Mouse (Mus musculus) hindbrain, embryonic 13.5 days (tissue): ENCODE measurements at regions not wholly inside any gene's neighbourhood (a gene's known extent, or its start where the extent isn't known, plus 50 kb on each side); places are given as distances from the start of the nearest gene placed in this dataset.

ENCODE experiments used
- ATAC-seq: fragments of 200-750 bp; cut with Nextera tagmentation; 2 replicates; pipeline ENCODE4 v1.8.0; 2017; ENCODE audit warnings: moderate TSS enrichment; ENCODE audit not compliant: low FRiP score
- H3K27ac ChIP-seq: fragments of 300-500 bp; sonication (generic); 2 replicates; pipeline ENCODE4 v1.5.1; 2015; ENCODE audit warnings: inconsistent platforms, mild to moderate bottlenecking, moderate library complexity
- H3K27me3 ChIP-seq: fragments of 300-500 bp; sonication (generic); 2 replicates; pipeline ENCODE4 v1.6.1; 2015; ENCODE audit warnings: mild to moderate bottlenecking, inconsistent platforms
- H3K36me3 ChIP-seq: fragments of 300-500 bp; sonication (generic); 2 replicates; pipeline ENCODE4 v1.6.1; 2015; ENCODE audit warnings: mild to moderate bottlenecking, inconsistent platforms
- H3K4me1 ChIP-seq: fragments of 300-500 bp; sonication (generic); replicated peaks from 2 replicates; pipeline ENCODE4 v1.6.1; 2015; ENCODE audit warnings: inconsistent platforms
- H3K4me2 ChIP-seq: fragments of 300-500 bp; sonication (generic); 2 replicates; pipeline ENCODE4 v1.6.1; 2015; ENCODE audit warnings: inconsistent platforms, mild to moderate bottlenecking, moderate library complexity
- H3K4me3 ChIP-seq: fragments of 300-500 bp; sonication (generic); 2 replicates; pipeline ENCODE4 v1.5.1; 2015; ENCODE audit warnings: mild to moderate bottlenecking, inconsistent platforms
- H3K9ac ChIP-seq: fragments of 300-500 bp; sonication (generic); 2 replicates; pipeline ENCODE4 v1.6.1; 2015; ENCODE audit warnings: mild to moderate bottlenecking, inconsistent platforms
- H3K9me3 ChIP-seq: fragments of 300-500 bp; sonication (generic); 2 replicates; pipeline ENCODE4 v1.6.1; 2016; ENCODE audit warnings: inconsistent platforms
- WGBS: fragments of 180-500 bp; shearing (Covaris S2); methylation state at CpG from one replicate; pipeline ENCODE4 v1.1.7; 2015; 5-methylcytosine and 5-hydroxymethylcytosine counted together

DNA sequence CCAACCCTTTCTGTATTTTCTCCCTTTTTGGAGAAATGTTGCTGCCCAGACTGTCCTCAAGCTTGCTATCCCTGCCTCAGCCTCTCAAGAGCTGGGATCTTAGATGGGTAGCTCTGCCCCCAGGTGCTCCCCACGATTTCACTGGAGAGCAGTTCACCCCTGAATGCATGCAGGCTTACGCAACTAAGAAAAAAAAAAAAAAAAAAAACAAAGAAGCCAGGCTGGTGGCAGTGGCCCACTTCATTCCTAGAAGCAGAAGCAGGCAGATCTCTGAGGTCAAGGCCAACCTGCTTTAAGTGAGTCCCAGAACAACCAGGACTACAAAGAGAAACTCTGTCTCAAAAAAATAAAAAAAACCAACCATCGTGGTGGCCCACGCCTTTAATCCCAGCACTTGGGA, 51.2 kb upstream of the Fbxo11 start:
- H3K4me1 ChIP-seq = no peaks in the 10 kb centered on the region
- no peaks in the 10 kb centered on the region for H3K36me3 ChIP-seq
- H3K9me3 ChIP-seq = no peaks in the 10 kb centered on the region
- 93% methylated on average over 4 of the region's 4 CpGs for WGBS
- ATAC-seq = no peak
- H3K9ac ChIP-seq = no peak overlapping the region
- no peak overlapping the region for H3K4me2 ChIP-seq
- H3K4me3 ChIP-seq = no peak overlapping the region
- no peaks in the 10 kb centered on the region for H3K27me3 ChIP-seq
- no peak overlapping the region for H3K27ac ChIP-seq

DNA sequence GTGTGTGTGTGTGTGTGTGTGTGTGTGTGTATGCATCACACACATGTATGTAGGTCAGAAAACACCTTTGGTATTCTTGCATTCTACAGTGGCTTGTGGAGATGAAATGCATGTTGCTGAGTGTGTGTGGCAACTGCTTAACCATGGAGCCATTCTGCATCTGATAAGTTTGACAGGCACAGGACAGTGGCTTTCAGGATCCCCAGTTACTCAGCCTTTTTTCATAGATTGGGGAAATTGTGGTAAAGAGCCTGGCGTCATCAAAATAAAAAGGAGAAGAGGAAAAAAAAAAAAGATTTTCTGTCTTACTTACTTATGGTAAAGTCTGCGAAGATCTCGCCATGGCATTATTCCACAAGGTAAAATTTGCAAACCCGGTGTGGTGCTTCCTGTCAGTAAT, 53.6 kb upstream of the Fbxo11 start:
- Histone ChIP-seq H3K4me2 (no peak overlapping the region), H3K4me3 (no peak overlapping the region), H3K36me3 (no peaks in the 10 kb centered on the region), H3K9me3 (no peaks in the 10 kb centered on the region), H3K27me3 (no peaks in the 10 kb centered on the region), H3K9ac (no peak overlapping the region), H3K4me1 (no peaks in the 10 kb centered on the region), H3K27ac (no peak overlapping the region)
- no peak for ATAC-seq
- 89% methylated on average over 4 of the region's 4 CpGs for WGBS

DNA sequence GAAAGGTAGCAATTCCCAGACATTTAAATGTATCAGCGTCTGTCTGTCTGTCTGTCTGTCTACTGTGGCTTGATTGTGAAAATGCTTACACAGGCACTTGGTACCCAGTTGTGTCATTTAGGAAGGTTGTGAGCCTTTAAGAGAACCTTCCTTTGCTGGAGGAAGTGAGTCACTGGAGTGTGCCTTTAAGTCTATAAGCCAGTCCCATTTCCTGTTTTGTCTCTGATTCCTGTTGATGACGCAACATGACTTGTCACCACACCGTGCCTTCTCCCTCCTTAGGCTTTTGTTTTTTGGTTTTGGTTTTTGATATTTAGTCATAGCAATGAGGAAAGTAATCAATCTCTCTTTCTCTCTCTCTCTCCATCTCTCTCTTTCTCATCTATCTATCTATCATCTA, 58.6 kb upstream of the Fbxo11 start:
- H3K27me3 ChIP-seq = no peaks in the 10 kb centered on the region
- H3K4me1 ChIP-seq = no peaks in the 10 kb centered on the region
- no peak overlapping the region for H3K9ac ChIP-seq
- H3K27ac ChIP-seq = no peak overlapping the region
- no peak overlapping the region for H3K4me3 ChIP-seq
- H3K36me3 ChIP-seq = no peaks in the 10 kb centered on the region
- no peaks in the 10 kb centered on the region for H3K9me3 ChIP-seq
- ATAC-seq = no peak
- no peak overlapping the region for H3K4me2 ChIP-seq
- 90% methylated on average over 3 of the region's 3 CpGs for WGBS

DNA sequence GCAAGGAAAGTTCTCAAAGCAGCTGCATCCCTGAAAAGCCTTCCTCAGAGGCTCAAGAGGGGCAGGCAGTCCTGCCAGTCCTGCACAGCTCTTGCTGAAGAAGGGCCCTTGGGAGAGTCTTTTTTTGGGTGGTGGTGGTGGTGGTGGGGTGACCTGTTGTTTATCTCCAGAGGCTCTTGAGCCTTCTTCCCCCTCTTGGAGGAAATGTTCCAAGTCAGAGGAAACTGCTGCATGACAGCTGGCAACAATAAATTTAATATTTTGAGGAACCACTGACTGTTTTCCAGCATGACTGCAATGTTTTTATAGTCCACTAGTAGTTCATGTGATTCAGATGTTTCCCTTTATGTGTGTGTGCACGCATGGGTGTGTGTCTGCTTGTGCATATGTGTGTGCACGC, 62.0 kb upstream of the Fbxo11 start:
- Histone ChIP-seq H3K27me3 (no peaks in the 10 kb centered on the region), H3K9ac (no peak overlapping the region), H3K27ac (no peak overlapping the region), H3K36me3 (no peaks in the 10 kb centered on the region), H3K9me3 (no peaks in the 10 kb centered on the region), H3K4me3 (no peak overlapping the region), H3K4me1 (no peaks in the 10 kb centered on the region), H3K4me2 (no peak overlapping the region)
- ATAC-seq = no peak
- WGBS = 90% methylated on average over 2 of the region's 2 CpGs

DNA sequence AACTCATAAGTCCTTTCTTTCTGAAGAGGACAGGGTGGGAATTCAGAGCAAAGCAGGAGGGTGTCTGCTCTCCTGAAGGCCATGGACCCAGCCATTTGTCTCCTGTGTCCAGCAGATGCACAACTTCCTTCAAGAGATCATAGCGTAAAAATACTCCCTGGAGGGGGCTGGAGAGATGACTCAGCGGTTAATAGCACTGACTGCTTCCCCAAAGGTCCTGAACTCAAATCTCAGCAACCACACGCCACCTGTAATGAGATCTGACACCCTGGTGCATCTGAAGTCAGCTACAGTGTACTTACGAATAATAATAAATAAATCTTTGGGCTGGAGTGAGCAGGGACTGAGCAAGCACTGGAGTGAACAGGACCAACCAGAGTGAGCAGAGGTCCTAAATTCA, 66.2 kb upstream of the Fbxo11 start:
- no peak overlapping the region for H3K9ac ChIP-seq
- ATAC-seq = no peak
- H3K4me2 ChIP-seq = no peak overlapping the region
- H3K9me3 ChIP-seq = no peaks in the 10 kb centered on the region
- 81% methylated on average over 4 of the region's 4 CpGs for WGBS
- no peaks in the 10 kb centered on the region for H3K36me3 ChIP-seq
- H3K27ac ChIP-seq = no peak overlapping the region
- H3K27me3 ChIP-seq = no peaks in the 10 kb centered on the region
- no peaks in the 10 kb centered on the region for H3K4me1 ChIP-seq
- H3K4me3 ChIP-seq = no peak overlapping the region

DNA sequence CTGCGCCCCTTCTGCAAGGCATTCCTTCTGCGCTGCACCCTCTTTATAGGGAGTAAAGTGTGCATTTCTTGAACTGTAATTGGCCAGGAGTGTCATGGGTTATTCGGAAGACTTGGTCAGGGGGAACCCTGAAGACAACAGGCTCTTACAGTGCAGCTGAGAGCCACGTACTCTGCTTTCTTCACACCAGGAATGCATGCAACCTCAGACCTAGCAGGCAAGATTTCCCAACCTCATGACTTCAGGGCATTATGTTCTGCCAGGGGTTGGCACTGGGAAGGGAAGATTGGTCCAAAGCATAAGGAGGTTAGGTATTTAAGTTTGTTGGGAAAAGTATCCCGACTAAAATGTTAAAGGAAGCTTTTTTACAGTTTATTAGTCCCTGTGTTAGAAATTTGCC, 66.9 kb upstream of the Fbxo11 start:
- H3K27me3 ChIP-seq = no peaks in the 10 kb centered on the region
- no peaks in the 10 kb centered on the region for H3K9me3 ChIP-seq
- no peak overlapping the region for H3K9ac ChIP-seq
- 91% methylated on average over 5 of the region's 5 CpGs for WGBS
- no peak overlapping the region for H3K4me2 ChIP-seq
- no peaks in the 10 kb centered on the region for H3K36me3 ChIP-seq
- no peak overlapping the region for H3K4me3 ChIP-seq
- no peak overlapping the region for H3K27ac ChIP-seq
- ATAC-seq = no peak
- no peaks in the 10 kb centered on the region for H3K4me1 ChIP-seq

DNA sequence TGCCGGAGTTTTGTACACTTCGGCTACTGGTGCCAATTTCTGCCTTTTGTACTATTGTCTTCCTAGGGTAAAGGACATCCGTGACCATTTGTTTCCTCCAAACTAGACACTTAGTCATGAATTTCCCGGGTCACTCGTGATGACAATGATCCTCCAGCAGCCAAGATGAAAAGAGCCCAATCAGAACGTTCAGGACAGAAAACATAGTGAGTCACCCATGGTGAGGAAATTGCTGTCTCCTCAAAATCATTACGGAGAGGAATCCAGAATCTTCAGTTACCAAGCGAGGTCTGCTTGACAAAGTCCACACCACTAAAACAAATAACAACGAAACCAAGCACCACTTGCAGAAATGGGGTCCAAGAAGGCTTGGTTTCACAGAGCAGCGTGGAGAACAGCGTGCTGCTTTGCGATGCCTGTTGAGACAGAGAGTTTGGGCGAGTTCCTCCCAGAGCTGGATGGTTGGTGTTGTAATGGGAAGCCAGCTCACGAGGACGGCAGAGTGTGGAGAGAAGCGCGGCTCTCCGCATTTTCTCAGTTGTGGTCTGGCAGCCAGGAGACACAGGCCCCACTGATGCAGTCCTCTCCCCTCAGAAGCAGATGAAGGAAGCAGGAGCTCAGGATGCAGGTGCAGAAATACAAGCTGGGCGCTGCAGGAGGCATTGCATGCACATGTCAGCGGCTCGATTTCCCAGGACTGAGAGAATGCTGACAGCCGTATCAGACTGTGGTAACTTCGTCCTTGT, 67.7 kb upstream of the Fbxo11 start:
- no peak for ATAC-seq
- Histone ChIP-seq H3K36me3 (no peaks in the 10 kb centered on the region), H3K4me2 (no peak overlapping the region), H3K4me1 (no peaks in the 10 kb centered on the region), H3K4me3 (no peak overlapping the region), H3K9me3 (no peaks in the 10 kb centered on the region), H3K27me3 (no peaks in the 10 kb centered on the region), H3K9ac (no peak overlapping the region), H3K27ac (no peak overlapping the region)
- 77% methylated on average over 23 of the region's 23 CpGs for WGBS

DNA sequence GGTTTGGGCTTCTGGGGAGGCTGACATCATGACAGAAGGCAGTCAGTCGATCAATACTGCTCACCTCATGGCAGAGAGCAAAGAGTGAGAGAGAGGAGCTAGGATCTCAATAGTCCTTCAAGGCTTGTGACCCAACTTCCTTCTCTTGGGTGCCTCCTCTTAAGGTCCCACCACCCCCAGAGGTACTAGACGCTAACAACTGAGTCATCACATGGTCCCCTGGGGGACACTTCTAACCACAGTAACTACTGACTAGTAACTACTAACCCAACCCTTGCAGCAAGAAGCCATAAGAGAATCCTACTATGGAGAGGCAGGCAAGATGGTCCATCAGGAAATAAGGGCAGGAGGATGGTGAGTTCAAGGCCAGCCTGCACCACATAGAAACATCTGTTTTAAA, 69.5 kb upstream of the Fbxo11 start:
- ATAC-seq = no peak
- WGBS = 92% methylated on average over 2 of the region's 2 CpGs
- no peak overlapping the region for H3K27ac ChIP-seq

DNA sequence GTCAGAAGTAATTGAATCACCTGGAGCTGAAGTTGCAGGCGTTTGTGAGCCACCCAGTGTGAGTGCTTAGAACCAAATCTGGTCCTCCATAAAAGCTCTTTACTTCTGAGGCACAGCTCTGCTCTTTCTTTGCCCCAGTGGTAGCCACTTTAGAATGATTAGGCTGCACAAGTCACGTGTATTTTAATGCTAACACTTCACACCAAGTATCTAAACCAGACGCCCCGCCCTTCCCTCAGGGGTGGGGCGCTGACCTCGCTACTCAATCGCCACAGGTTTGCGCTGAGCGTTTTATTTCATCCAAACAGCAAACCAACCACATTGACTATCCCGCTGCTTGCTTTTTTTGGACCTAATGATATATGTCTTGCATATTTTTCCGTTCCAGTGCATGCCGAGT, 76.4 kb upstream of the Fbxo11 start:
- no peaks in the 10 kb centered on the region for H3K27me3 ChIP-seq
- H3K4me1 ChIP-seq = no peaks in the 10 kb centered on the region
- no peak overlapping the region for H3K9ac ChIP-seq
- H3K27ac ChIP-seq = no peak overlapping the region
- H3K4me2 ChIP-seq = no peak overlapping the region
- H3K9me3 ChIP-seq = no peaks in the 10 kb centered on the region
- ATAC-seq = no peak
- H3K36me3 ChIP-seq = no peaks in the 10 kb centered on the region
- 36% methylated on average over 12 of the region's 12 CpGs for WGBS
- no peak overlapping the region for H3K4me3 ChIP-seq

More for the DNA sequence above, 69.5 kb upstream of the Fbxo11 start:
- H3K4me2 ChIP-seq = no peak overlapping the region
- H3K4me1 ChIP-seq = no peaks in the 10 kb centered on the region
- H3K36me3 ChIP-seq = no peaks in the 10 kb centered on the region
- no peak overlapping the region for H3K9ac ChIP-seq
- no peaks in the 10 kb centered on the region for H3K27me3 ChIP-seq
- no peak overlapping the region for H3K4me3 ChIP-seq
- no peaks in the 10 kb centered on the region for H3K9me3 ChIP-seq

DNA sequence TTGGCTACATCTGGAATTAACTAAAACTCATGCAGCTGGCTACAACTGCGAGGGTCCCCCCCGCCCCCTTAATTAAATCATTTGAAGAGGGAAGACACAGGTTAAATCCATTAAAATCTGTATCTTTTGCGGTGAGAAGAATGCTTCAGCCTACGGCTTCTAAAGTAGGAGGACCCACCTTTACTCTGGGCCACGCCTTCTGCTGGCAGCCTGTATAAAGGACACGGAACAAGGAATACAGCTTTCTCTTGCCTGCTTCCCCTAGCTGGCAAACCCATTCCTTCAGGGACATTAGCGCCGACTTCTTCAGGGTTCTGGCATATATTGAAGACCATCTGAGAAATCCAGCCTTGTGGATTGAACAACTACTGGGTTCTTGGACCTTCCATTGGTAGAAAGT, 76.9 kb upstream of the Fbxo11 start:
- no peaks in the 10 kb centered on the region for H3K4me1 ChIP-seq
- H3K9me3 ChIP-seq = no peaks in the 10 kb centered on the region
- no peak overlapping the region for H3K4me3 ChIP-seq
- no peak overlapping the region for H3K4me2 ChIP-seq
- WGBS = 52% methylated on average over 8 of the region's 8 CpGs
- no peak for ATAC-seq
- H3K27me3 ChIP-seq = no peaks in the 10 kb centered on the region
- no peaks in the 10 kb centered on the region for H3K36me3 ChIP-seq
- no peak overlapping the region for H3K9ac ChIP-seq
- no peak overlapping the region for H3K27ac ChIP-seq

DNA sequence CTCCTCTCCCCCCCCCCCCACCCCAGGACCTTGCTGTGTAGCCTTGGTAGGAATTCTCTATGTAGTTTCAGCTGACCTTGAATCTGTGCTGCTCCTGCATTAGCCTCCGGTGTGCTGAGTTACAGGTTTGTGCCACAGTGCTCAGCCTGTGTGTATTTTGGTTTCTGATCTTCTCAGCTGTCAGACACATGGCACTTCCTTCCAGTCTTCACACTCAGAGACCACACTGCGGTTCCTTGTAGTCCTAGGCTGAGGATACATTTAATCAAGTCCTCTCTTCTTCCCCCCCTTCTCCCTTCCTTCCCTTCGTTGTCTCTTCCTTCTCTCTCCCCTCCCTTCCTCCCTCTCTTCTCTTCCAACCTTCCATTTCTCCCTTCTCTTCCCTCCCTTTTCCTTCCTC, 77.7 kb upstream of the Fbxo11 start:
- Histone ChIP-seq H3K27me3 (no peaks in the 10 kb centered on the region), H3K27ac (no peak overlapping the region), H3K4me2 (no peak overlapping the region), H3K4me3 (no peak overlapping the region), H3K36me3 (no peaks in the 10 kb centered on the region), H3K9me3 (no peaks in the 10 kb centered on the region), H3K4me1 (no peaks in the 10 kb centered on the region), H3K9ac (no peak overlapping the region)
- 85% methylated on average over 3 of the region's 3 CpGs for WGBS
- ATAC-seq = no peak

DNA sequence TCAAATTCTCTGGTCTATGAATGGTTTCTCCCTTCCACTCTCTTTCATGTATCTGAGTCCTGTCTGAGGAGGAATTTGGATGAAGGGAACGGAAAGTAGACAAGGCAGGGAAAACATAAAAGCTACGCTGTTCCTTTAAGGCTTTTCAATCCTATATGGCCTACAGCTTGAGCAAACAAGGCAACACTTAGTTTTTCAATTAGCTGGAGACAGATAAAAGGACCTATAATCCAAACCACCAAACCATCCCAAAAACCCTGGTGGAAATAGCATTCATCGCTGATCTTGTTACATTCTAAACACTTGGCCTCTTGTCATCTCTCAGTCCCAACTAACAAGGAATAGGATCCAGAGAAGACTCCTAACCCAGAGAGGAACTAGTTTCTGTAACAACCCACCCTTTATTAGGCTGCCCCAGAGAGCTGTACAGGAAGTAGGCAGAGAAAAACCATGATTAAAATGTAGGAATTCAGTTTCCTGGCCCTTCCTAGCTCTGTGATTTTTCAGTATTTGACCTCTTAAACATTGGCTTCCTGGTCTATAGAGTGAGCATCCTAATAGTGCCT, 78.4 kb upstream of the Fbxo11 start:
- Histone ChIP-seq H3K4me1 (no peaks in the 10 kb centered on the region), H3K9me3 (no peaks in the 10 kb centered on the region), H3K27me3 (no peaks in the 10 kb centered on the region), H3K36me3 (no peaks in the 10 kb centered on the region), H3K27ac (no peak overlapping the region), H3K4me3 (no peak overlapping the region), H3K9ac (no peak overlapping the region), H3K4me2 (no peak overlapping the region)
- ATAC-seq = no peak
- WGBS = 93% methylated on average over 3 of the region's 3 CpGs

DNA sequence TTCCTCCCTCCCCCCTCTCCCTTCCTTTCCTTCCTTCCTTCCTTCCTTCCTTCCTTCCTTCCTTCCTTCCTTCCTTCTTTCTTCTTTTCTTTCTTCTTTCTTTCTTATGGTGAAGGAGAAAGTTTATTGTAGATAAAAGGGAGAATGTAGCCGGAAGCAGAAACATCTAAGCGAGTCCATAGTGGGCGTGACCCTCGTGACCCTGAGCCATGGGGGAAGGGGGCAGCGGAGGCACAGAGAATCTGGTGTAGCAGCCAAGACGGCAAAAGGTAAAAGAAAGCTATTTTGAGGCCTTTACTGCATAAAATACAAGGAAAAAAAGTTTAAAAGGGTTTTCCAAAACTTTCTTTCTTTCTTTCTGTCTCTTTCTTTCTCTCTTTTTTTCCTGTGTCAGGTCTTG, 93.5 kb upstream of the Fbxo11 start:
- H3K9ac ChIP-seq = no peak overlapping the region
- 16% methylated on average over 6 of the region's 6 CpGs for WGBS
- H3K4me1 ChIP-seq = peaks cover 9% of the 10 kb centered on the region
- H3K4me2 ChIP-seq = no peak overlapping the region
- peaks cover 11% of the 10 kb centered on the region; the same call in 1 of the 2 replicates for H3K27me3 ChIP-seq
- H3K4me3 ChIP-seq = no peak overlapping the region
- no peak for ATAC-seq
- H3K27ac ChIP-seq = no peak overlapping the region
- no peaks in the 10 kb centered on the region for H3K9me3 ChIP-seq
- H3K36me3 ChIP-seq = no peaks in the 10 kb centered on the region
